Mouse (Mus musculus): ENCODE data around the gene Olfr111. TPM values are rescaled to one million over a fixed set of nuclear protein-coding genes. Genes with fewer than 3 reads are reported as not detected.

Gene Olfr111
- polyA plus RNA-seq, 1 experiment, result not detected

DNA sequence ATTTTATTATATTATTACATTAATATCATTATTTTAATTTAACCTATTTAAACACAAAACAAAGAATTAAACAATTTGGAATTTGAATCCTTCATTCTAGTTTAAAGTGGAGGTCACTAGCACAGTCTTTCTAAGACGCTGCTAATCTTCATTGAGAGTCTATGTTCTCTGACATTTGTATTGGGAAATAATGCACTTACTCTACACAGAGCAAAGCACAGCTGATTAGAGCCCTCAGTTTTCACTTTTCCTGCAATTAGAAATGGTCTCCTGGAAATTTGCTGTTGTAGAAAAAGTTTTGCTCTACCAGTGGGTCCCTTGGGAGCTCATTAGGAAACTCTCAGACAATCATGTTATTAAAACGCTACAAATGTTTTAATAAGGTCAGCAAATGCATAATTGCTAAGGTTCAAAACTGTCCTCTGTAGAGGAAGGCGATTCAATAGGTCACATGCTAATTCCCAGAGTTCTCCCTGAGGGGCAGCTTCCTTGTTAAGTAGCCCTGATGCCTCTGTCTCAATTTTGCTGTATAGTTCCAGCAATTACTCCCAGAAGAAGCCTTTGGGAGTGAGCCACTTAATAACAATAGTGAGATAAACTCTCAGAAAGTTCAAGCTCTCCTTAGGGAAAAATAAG lies 36.1 kb downstream of the Olfr111 start:
- Histone ChIP-seq H3K4me1 (ENCODE audit: control insufficient read depth, insufficient read depth, low read length) (no peaks in the 10 kb centered on the region), H3K27ac (ENCODE audit: control insufficient read depth, insufficient read depth, low read depth, low read length, poor library complexity) (no peak overlapping the region), H3K4me3 (replicated peaks; ENCODE audit: control insufficient read depth, low read depth, low read length) (no peak overlapping the region)
- TF ChIP-seq POLR2A (IDR thresholded peaks at IDR 0.05; ENCODE audit: borderline replicate concordance, control insufficient read depth, low read depth, low read length), result no peak
- TF ChIP-seq CTCF (IDR thresholded peaks at IDR 0.05; ENCODE audit: control insufficient read depth, insufficient read depth, low read length), result no peak
- 63% methylated on average over 3 of the region's 3 CpGs for WGBS

DNA sequence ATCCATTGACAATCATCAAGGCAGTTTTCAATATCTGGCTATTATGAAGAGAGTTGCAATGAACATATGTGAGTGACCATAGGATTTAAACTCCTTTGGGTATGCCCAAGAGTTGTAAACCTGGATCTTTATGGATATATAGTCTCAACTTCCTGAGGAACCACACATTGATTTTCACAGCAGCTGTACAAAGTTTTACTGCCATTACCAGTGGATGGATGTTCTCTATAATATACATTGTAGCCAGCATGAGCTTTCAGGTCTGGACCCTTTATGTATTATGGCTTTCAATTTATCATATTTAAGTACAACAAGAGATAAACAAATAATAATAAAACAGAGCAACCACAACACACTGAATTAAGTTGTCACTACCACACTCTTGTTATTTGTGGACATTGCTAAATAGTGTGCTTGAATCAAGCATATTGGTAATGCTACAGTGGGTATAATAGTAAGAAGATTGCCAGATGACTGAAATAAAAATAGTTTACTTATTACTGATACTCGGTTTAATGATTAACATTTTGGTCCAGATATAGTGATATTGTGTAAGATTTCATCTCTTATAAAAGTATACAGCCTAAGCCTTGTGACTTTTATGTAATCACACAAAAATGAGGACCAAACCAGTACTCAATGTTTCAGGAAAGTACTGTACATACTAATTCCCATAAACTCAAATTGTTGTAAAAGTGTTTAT lies 51.2 kb downstream of the Olfr111 start:
- 57% methylated on average over 1 of the region's 1 CpGs for WGBS

DNA sequence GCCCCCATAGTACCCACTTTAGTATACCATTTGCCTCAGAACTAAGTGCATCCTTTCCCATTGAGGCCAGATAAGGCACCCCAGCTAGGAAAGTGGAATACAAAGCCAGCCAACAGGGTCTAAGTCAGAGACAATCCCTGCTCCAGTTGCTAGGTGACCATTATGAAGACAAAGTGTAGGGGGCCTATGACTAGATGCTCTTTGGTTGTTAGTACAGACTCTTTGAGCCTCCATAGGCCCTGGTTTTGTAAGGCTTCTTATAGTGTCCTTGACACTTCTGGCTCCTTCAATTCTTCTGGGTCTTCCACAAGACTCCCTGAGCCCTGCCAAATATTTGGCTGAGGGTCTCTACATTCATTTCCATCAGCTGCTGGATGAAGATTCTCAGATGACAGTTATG lies 61.5 kb downstream of the Olfr111 start, which contains the start of gene Olfr112:
Gene Olfr112, minus strand, starts transcription at position 101 of the 400 bp plus-strand sequence.
- TF ChIP-seq POLR2A (IDR thresholded peaks at IDR 0.05; ENCODE audit: borderline replicate concordance, control insufficient read depth, low read depth, low read length), result no peak
- no peak for TF ChIP-seq CTCF (IDR thresholded peaks at IDR 0.05; ENCODE audit: control insufficient read depth, insufficient read depth, low read length)
- Histone ChIP-seq H3K27ac (ENCODE audit: control insufficient read depth, insufficient read depth, low read depth, low read length, poor library complexity) (no peak within 1 kb of the TSS), H3K4me1 (ENCODE audit: control insufficient read depth, insufficient read depth, low read length) (no peaks in the 10 kb centered on the region), H3K4me3 (replicated peaks; ENCODE audit: control insufficient read depth, low read depth, low read length) (no peak within 1 kb of the TSS)

More for the DNA sequence above, 51.2 kb downstream of the Olfr111 start:
- TF ChIP-seq POLR2A (IDR thresholded peaks at IDR 0.05; ENCODE audit: borderline replicate concordance, control insufficient read depth, low read depth, low read length), result no peak
- no peak for TF ChIP-seq CTCF (IDR thresholded peaks at IDR 0.05; ENCODE audit: control insufficient read depth, insufficient read depth, low read length)
- H3K4me3 ChIP-seq (replicated peaks; ENCODE audit: control insufficient read depth, low read depth, low read length), result no peak overlapping the region
- no peaks in the 10 kb centered on the region for H3K4me1 ChIP-seq (ENCODE audit: control insufficient read depth, insufficient read depth, low read length)
- no peak overlapping the region for H3K27ac ChIP-seq (ENCODE audit: control insufficient read depth, insufficient read depth, low read depth, low read length, poor library complexity)

DNA sequence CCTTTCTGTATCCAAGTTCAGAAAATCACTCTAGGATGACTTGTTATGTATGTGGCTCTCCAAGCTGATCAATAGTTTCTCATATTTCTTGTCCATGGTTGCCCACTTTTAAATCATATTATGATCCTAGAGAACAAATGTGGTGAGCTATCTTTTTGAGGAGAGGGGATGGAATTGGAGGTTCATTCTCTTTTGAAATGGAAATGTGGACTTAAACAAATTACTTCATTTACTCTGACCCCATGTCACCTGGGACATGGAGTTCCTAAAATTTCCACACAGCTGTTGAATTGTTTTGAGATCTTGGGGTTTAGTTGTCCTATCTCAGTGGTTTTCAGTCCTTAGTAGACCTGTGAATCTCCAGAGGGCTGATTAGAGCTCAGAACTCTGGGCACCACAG lies 69.7 kb downstream of the Olfr111 start, which contains the start of gene Olfr113:
Gene Olfr113, minus strand, starts transcription at position 101 of the 400 bp plus-strand sequence.
- Histone ChIP-seq H3K4me1 (ENCODE audit: control insufficient read depth, insufficient read depth, low read length) (no peaks in the 10 kb centered on the region), H3K4me3 (replicated peaks; ENCODE audit: control insufficient read depth, low read depth, low read length) (no peak within 1 kb of the TSS), H3K27ac (ENCODE audit: control insufficient read depth, insufficient read depth, low read depth, low read length, poor library complexity) (no peak within 1 kb of the TSS)
- TF ChIP-seq POLR2A (IDR thresholded peaks at IDR 0.05; ENCODE audit: borderline replicate concordance, control insufficient read depth, low read depth, low read length) (no peak), CTCF (IDR thresholded peaks at IDR 0.05; ENCODE audit: control insufficient read depth, insufficient read depth, low read length) (no peak)

Other genes with a start within 250 kb of the Olfr111 start
- gene Olfr98, start 244.3 kb upstream of the Olfr111 start, polyA plus RNA-seq (2011; ENCODE audit: insufficient read depth, insufficient read length, low replicate concordance, missing spikeins), result not detected in 2 replicates
- gene H2-M3, start 237.8 kb upstream of the Olfr111 start, polyA plus RNA-seq (2011; ENCODE audit: insufficient read depth, insufficient read length, low replicate concordance, missing spikeins), result 3.7 and 8.7 TPM in 2 replicates
- not detected in 2 replicates for gene Olfr99, start 224.6 kb upstream of the Olfr111 start, polyA plus RNA-seq (2011; ENCODE audit: insufficient read depth, insufficient read length, low replicate concordance, missing spikeins)
- gene Olfr101, start 203.7 kb upstream of the Olfr111 start, polyA plus RNA-seq (2011; ENCODE audit: insufficient read depth, insufficient read length, low replicate concordance, missing spikeins), result not detected in 2 replicates
- gene Olfr102, start 191.0 kb upstream of the Olfr111 start, polyA plus RNA-seq (2011; ENCODE audit: insufficient read depth, insufficient read length, low replicate concordance, missing spikeins), result not detected in 2 replicates
- not detected in 2 replicates for gene Olfr103, start 168.3 kb upstream of the Olfr111 start, polyA plus RNA-seq (2011; ENCODE audit: insufficient read depth, insufficient read length, low replicate concordance, missing spikeins)
- not detected in 2 replicates for gene Olfr104-ps, start 148.4 kb upstream of the Olfr111 start, polyA plus RNA-seq (2011; ENCODE audit: insufficient read depth, insufficient read length, low replicate concordance, missing spikeins)
- gene Olfr105-ps, start 129.0 kb upstream of the Olfr111 start, polyA plus RNA-seq (2011; ENCODE audit: insufficient read depth, insufficient read length, low replicate concordance, missing spikeins), result not detected in 2 replicates
- not detected in 2 replicates for gene Olfr106-ps, start 117.6 kb upstream of the Olfr111 start, polyA plus RNA-seq (2011; ENCODE audit: insufficient read depth, insufficient read length, low replicate concordance, missing spikeins)
- gene Olfr107, start 108.8 kb upstream of the Olfr111 start, polyA plus RNA-seq (2011; ENCODE audit: insufficient read depth, insufficient read length, low replicate concordance, missing spikeins), result not detected in 2 replicates
- gene Olfr108, start 62.5 kb upstream of the Olfr111 start, polyA plus RNA-seq (2011; ENCODE audit: insufficient read depth, insufficient read length, low replicate concordance, missing spikeins), result not detected in 2 replicates
- not detected in 2 replicates for gene Olfr109, start 49.1 kb upstream of the Olfr111 start, polyA plus RNA-seq (2011; ENCODE audit: insufficient read depth, insufficient read length, low replicate concordance, missing spikeins)
- not detected in 2 replicates for gene H2-M2, start 24.5 kb upstream of the Olfr111 start, polyA plus RNA-seq (2011; ENCODE audit: insufficient read depth, insufficient read length, low replicate concordance, missing spikeins)
- 0.59 and 1.5 TPM in 2 replicates for gene Olfr110, start 15.6 kb upstream of the Olfr111 start, polyA plus RNA-seq (2011; ENCODE audit: insufficient read depth, insufficient read length, low replicate concordance, missing spikeins)
- not detected in 2 replicates for gene Olfr112, start 61.4 kb downstream of the Olfr111 start, polyA plus RNA-seq (2011; ENCODE audit: insufficient read depth, insufficient read length, low replicate concordance, missing spikeins)
- not detected in 2 replicates for gene Olfr113, start 69.6 kb downstream of the Olfr111 start, polyA plus RNA-seq (2011; ENCODE audit: insufficient read depth, insufficient read length, low replicate concordance, missing spikeins)
- gene Olfr114, start 84.7 kb downstream of the Olfr111 start, polyA plus RNA-seq (2011; ENCODE audit: insufficient read depth, insufficient read length, low replicate concordance, missing spikeins), result not detected in 2 replicates
- not detected in 2 replicates for gene Olfr115, start 119.1 kb downstream of the Olfr111 start, polyA plus RNA-seq (2011; ENCODE audit: insufficient read depth, insufficient read length, low replicate concordance, missing spikeins)
- not detected in 2 replicates for gene Olfr116, start 119.2 kb downstream of the Olfr111 start, polyA plus RNA-seq (2011; ENCODE audit: insufficient read depth, insufficient read length, low replicate concordance, missing spikeins)
- gene Olfr117, start 155.8 kb downstream of the Olfr111 start, polyA plus RNA-seq (2011; ENCODE audit: insufficient read depth, insufficient read length, low replicate concordance, missing spikeins), result not detected in 2 replicates
- gene Olfr118, start 159.0 kb downstream of the Olfr111 start, polyA plus RNA-seq (2011; ENCODE audit: insufficient read depth, insufficient read length, low replicate concordance, missing spikeins), result not detected in 2 replicates
- gene Olfr119, start 188.5 kb downstream of the Olfr111 start, polyA plus RNA-seq (2011; ENCODE audit: insufficient read depth, insufficient read length, low replicate concordance, missing spikeins), result not detected in 2 replicates
- gene Olfr120, start 213.8 kb downstream of the Olfr111 start, polyA plus RNA-seq (2011; ENCODE audit: insufficient read depth, insufficient read length, low replicate concordance, missing spikeins), result not detected in 2 replicates
- not detected in 2 replicates for gene Olfr121, start 240.8 kb downstream of the Olfr111 start, polyA plus RNA-seq (2011; ENCODE audit: insufficient read depth, insufficient read length, low replicate concordance, missing spikeins)

All from bone marrow, adult 2 months (tissue).